Mouse (Mus musculus) neural tube, embryonic 13.5 days (tissue): ENCODE measurements around the gene Tedc1. TPM values are rescaled to one million over a fixed set of nuclear protein-coding genes. Genes with fewer than 3 reads are reported as not detected.

Source experiments
- ATAC-seq: fragments of 200-750 bp; cut with Nextera tagmentation; 2 replicates; pipeline ENCODE4 v1.8.0; 2017; ENCODE audit warnings: low read depth, mild to moderate bottlenecking, moderate TSS enrichment, moderate library complexity
- H3K27ac ChIP-seq: fragments of 300-500 bp; sonication (generic); replicated peaks from 2 replicates; pipeline ENCODE4 v1.5.1; 2015; ENCODE audit warnings: moderate library complexity, mild to moderate bottlenecking, inconsistent platforms
- H3K27me3 ChIP-seq: fragments of 300-500 bp; sonication (generic); 2 replicates; pipeline ENCODE4 v1.6.1; 2015; ENCODE audit warnings: mild to moderate bottlenecking, inconsistent platforms
- H3K36me3 ChIP-seq: fragments of 300-500 bp; sonication (generic); 2 replicates; pipeline ENCODE4 v1.6.1; 2015; ENCODE audit warnings: mild to moderate bottlenecking, inconsistent platforms
- H3K4me1 ChIP-seq: fragments of 300-500 bp; sonication (generic); replicated peaks from 2 replicates; pipeline ENCODE4 v1.6.1; 2015; ENCODE audit warnings: inconsistent platforms
- H3K4me2 ChIP-seq: fragments of 300-500 bp; sonication (generic); 2 replicates; pipeline ENCODE4 v1.6.1; 2015; ENCODE audit warnings: inconsistent platforms, mild to moderate bottlenecking, moderate library complexity
- H3K4me3 ChIP-seq: fragments of 300-500 bp; sonication (generic); 2 replicates; pipeline ENCODE4 v1.5.1; 2015; ENCODE audit warnings: mild to moderate bottlenecking, inconsistent platforms
- H3K9ac ChIP-seq: fragments of 300-500 bp; sonication (generic); 2 replicates; pipeline ENCODE4 v1.6.1; 2015; ENCODE audit warnings: moderate library complexity, mild to moderate bottlenecking, inconsistent platforms
- H3K9me3 ChIP-seq: fragments of 300-500 bp; sonication (generic); 2 replicates; pipeline ENCODE4 v1.6.1; 2016; ENCODE audit warnings: inconsistent platforms
- WGBS: fragments of 180-500 bp; shearing (Covaris S2); methylation state at CpG from one replicate; pipeline ENCODE4 v1.1.7; 2015; 5-methylcytosine and 5-hydroxymethylcytosine counted together
- polyA plus RNA-seq: library from polyadenylated mRNA; unstranded; fragments of >200 nt; fragmentation: Nextera tagmentation; extraction: Ambion mirVana; gene quantifications from 2 replicates; pipeline ENCODE4 v1.2.1, GENCODE M21; 2015

The Tedc1 gene
- polyA plus RNA-seq, 1 experiment from 2014 or later: 18.7 TPM

GRCm38 (mm10) chr12:113214972-113215666 is 58.9 kb downstream of the Tedc1 start:
- Histone ChIP-seq H3K9ac (no peak overlapping the region), H3K9me3 (no peaks in the 10 kb centered on the region), H3K4me3 (no peak overlapping the region), H3K27me3 (no peaks in the 10 kb centered on the region), H3K36me3 (no peaks in the 10 kb centered on the region), H3K27ac (no peak overlapping the region), H3K4me1 (no peaks in the 10 kb centered on the region), H3K4me2 (no peak overlapping the region)
- no peak for ATAC-seq
- 74% methylated on average over 16 of the region's 16 CpGs for WGBS

Other genes starting within 250 kb of the Tedc1 start
- gene Jag2, start 226.6 kb upstream of the Tedc1 start, polyA plus RNA-seq: 8.6 and 9.6 TPM in 2 replicates
- 55.1 and 74.8 TPM in 2 replicates for gene Nudt14, start 214.3 kb upstream of the Tedc1 start, polyA plus RNA-seq
- 35.0 and 41.4 TPM in 2 replicates for gene Btbd6, start 179.9 kb upstream of the Tedc1 start, polyA plus RNA-seq
- 55.8 and 55.9 TPM in 2 replicates for gene Brf1, start 155.7 kb upstream of the Tedc1 start, polyA plus RNA-seq
- gene Pacs2, start 141.9 kb upstream of the Tedc1 start, polyA plus RNA-seq: 26.1 and 27.8 TPM in 2 replicates
- gene Tex22, start 81.9 kb upstream of the Tedc1 start, polyA plus RNA-seq: not detected in 2 replicates
- 14.8 and 15.1 TPM in 2 replicates for gene Mta1, start 58.1 kb upstream of the Tedc1 start, polyA plus RNA-seq
- 301 and 350 TPM in 2 replicates for gene Crip2, start 16.2 kb upstream of the Tedc1 start, polyA plus RNA-seq
- gene Crip1, start 10.1 kb upstream of the Tedc1 start, polyA plus RNA-seq: 66.3 and 74.9 TPM in 2 replicates
- 33.5 and 33.9 TPM in 2 replicates for gene Tmem121, start 29.5 kb downstream of the Tedc1 start, polyA plus RNA-seq